Mouse (Mus musculus) left cerebral cortex, postnatal 14 days (tissue): ENCODE results near the gene Gtf2h1. TPM values are rescaled to one million over a fixed set of nuclear protein-coding genes. Genes with fewer than 3 reads are reported as not detected.
A peak's percentile ranks its signal among the peaks of the same experiment; 100 is the strongest.
"Not testable (repeated sequence)": the region's sequence is repeated elsewhere in the genome, so short reads cannot be mapped to it uniquely, and the experiment has no call there.

Experiments used
- DNase-seq, 2 experiments: peaks; one replicate each; pipeline ENCODE4 v3.0.0; 2021 to 2022; ENCODE audit warnings: low spot score in 2 of 2, mixed read lengths in 1 of 2
- intact Hi-C: fragments of 180-260 bp; cut with DNase I; formaldehyde crosslinking; loops from one replicate; pipeline ENCODE4 v1.15.1; 2025
- total RNA-seq, 2 experiments: library from RNA; stranded (reverse); gene quantifications; 2 replicates each; pipeline ENCODE4 v1.2.3; 2021

The Gtf2h1 gene
- total RNA-seq, 2 experiments from 2014 or later: 37.0 to 39.3 TPM

DNA sequence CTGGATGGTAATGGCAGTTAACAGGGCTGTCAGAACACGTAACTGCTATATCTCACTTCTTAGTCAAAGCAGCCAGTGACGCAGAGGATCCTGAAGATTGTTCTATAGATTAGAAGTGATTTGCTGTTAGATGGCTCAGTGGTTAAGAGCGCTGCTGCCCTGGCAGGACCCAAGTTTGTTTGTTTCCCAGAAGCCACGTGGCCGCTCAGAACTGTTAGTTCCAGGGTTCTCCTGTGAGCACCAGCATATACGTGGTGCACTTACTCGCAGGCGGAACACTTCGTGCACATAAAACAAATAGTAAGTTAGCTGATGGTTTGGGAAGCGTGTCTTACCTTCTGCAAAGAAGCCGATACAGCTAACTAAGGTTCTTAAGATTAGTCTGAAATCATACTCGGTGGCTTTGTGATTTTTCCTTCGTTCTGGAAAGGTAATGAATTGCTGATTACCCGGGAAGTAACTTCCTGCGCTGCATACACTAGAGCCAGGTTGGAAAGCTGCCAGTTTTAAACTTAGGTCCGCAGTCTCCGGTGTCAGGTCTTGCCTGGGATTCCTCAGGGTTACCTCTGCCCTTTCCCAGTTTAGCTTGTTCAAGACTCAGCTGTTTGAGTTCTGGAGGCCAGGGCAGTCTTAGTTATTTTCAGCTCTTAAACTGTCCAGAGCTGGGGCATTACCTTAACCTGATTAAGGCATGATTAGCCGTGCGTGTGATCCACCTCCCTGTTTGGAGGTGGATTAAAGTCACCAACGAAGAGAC is 31.3 kb downstream of the Gtf2h1 start:
- DNase-seq: no peak
- intact Hi-C loops: no loop called here

DNA sequence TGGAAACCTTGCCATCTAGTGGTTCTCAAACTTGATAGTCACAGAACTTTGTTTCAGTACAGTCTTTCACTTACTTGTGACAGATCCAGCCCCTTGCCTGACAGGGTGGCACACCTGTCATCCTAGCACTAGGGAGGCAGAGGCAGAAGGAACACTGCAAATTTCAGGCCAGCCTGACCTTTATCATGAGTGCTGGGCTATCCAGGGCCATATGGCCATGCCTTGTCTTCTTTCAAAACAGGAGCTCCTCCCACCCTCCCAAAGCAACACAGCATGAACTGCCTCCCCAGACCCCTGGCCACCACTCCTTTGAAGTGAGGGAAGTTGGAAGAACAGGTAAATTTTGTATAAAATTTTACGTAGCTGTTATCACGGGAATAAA is 31.9 kb downstream of the Gtf2h1 start:
- no peak for DNase-seq
- intact Hi-C loops: no loop called here

GRCm38 (mm10) chr7:46829911-46830310 is 34.0 kb downstream of the Gtf2h1 start:
- intact Hi-C loops: no loop called here
- no peak for DNase-seq

DNA sequence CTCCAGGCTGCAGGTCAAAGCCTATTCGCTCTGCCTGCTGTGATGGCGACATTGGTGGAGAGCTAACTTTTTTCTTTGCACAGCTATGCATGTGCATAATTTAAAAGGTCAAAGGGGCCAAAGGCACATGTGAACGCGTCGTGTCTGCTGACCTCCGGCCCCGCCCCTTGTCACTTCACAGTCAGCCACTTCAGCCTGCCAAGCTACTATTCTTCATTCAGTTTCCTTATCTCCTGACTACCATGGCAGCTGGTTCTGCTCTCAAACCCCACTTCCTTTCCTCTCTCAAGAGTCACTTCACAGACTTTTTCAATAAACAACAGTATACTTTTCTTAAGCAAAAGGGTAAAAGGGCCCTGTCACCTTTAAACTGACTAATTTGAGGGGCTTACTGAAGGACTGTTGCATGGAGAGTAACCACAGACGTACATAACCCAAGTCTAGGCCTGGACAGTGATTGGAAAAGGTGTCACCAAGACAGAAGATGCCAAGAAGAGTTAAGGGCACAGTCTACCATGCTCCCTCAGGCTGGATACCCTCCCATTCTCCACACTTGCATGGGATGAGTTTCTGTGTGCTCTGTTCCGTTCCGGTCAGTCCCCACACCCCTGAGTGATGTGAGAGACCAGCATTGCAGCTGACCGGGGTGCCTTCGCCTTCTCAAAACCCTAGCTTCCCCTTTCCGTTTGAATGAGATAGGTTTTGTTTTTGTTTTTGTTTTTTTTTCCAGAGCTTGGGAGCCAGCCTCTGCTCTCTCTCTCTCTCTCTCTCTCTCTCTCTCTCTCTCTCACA is 35.1 kb downstream of the Gtf2h1 start:
- intact Hi-C loops: no loop called here
- DNase-seq: no peak

DNA sequence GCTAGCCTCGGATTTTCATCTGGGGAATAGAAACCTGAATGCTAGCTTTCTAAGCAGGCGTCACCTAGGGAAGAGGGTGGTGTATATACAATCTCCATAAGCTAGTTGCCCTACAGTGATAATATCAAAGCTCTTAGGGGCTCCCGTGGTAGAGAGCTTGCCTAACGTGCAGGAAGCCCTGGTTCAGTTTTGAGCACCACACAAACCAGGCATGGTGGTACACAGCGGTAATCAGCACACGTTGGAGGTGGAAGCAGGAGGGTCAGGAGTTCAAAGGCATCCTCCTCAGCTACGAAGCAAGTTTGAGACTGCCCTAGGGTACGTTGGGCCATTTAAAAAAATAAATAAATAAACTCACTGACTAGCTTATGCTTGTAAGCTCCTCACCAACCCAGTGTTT is 35.8 kb downstream of the Gtf2h1 start:
- intact Hi-C loops: no loop called here
- DNase-seq: no peak

DNA sequence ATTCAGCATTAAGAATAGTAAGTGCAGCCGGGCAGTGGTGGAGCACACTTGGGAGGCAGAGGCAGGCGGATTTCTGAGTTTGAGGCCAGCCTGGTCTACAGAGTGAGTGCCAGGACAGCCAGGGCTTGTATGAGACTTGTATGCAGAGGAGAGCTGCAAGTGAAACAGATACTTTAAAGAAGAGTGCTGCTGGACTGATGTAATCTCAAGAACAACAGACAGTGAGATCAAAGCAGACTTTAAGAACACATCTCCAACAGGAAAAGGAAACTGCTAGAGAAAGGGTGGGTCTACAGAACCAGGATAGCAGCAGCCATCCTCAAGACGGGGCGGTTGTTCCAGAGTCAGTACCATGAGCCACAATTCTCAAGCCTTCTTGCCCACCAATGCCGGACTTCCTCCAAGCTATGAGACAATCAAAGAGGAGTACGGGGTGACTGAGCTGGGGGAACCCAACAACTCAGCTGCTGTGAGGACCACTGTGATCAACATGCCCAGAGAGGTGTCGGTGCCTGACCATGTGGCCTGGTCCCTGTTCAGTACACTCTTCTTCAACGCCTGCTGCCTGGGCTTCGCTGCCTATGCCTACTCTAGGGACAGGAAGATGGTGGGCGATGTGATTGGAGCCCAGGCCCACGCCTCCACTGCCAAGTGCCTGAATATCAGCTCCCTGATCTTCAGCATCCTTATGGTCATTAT is 36.4 kb downstream of the Gtf2h1 start:
- DNase-seq, intact Hi-C loops: not testable (repeated sequence)

GRCm38 (mm10) chr7:46833266-46833665 is 37.4 kb downstream of the Gtf2h1 start:
- intact Hi-C loops: no loop called here
- no peak for DNase-seq

DNA sequence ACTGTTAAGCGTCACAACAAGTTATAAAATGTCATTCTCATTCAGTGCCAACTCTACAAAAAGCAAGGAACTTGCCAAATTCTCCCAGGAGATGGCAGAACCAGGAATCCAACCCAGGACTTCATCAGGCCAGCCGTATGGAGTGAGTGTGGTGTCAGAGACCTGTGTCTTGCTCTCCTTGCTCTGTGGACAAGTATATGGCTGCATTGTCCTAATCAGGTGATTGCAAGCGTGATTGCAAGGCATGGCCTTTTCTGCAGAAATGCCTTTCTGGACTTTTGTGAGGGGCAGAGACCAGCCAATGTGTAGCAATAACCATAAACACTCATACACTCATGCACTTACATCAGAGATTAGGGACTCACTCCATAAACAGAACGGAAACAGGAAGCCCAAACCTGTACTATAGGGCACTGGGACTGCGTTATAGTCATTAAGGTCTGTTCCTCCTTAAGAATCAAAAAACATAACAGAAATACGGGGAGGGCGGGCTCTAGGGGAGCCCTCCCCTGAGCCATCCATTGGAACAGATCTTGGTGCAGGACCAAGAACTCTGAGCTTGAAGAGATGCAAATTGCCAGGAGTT is 37.9 kb downstream of the Gtf2h1 start:
- no peak for DNase-seq
- intact Hi-C loops: no loop called here

DNA sequence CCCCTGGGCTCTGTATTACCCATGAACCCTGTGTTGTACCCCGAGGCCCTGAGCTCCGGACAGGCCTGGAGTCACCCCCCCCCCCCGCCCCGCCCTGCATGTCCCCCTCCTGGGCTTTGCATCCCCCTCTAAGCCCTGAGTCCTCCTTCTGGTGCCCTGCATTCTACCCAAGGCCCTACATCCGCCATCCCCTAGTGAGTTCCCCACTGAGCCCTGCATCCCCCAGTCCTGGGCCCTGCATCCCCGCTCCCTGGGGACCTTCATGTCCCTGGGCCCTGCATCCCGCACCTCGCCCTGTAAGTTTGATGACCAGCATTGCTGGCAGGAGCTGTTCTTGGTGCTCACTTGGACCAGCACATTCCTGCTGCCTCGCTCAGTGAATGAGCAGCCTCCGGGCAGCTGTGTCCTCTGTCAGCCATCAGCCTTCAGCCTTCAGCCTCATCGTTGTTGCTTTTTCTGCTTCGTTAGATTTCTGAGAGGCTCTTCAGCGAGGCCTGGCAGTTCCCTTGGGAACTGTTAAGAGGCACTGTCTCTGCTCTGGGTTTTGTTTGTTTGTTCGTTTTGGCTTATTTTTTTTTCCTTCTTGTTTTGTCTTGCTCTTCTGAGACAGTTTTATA is 39.2 kb downstream of the Gtf2h1 start:
- no peak for DNase-seq
- intact Hi-C loops: no loop called here

GRCm38 (mm10) chr7:46836357-46836756 is 40.5 kb downstream of the Gtf2h1 start:
- intact Hi-C loops: no loop called here

DNA sequence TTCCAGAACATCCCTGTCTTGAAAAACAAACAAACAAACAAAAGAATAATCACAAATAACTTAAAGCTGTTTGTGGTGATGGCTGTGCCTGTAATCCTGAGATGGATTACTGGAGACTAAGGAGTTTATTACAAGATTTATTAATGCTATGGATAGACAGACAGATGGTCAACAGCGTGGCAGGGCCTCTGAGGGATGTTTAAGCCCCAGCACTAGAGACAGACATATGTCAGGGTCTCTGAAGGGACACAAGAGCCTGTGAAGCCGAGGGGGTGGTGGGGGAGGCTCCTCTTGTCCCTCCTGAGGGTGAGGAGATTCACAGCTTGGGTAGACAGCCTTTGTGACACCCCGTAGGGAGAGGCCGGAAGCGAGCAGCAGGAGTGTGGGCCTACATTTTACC is 41.2 kb downstream of the Gtf2h1 start:
- no peak for DNase-seq
- intact Hi-C loops: no loop called here

More at GRCm38 (mm10) chr7:46836357-46836756, 40.5 kb downstream of the Gtf2h1 start:
- no peak for DNase-seq

DNA sequence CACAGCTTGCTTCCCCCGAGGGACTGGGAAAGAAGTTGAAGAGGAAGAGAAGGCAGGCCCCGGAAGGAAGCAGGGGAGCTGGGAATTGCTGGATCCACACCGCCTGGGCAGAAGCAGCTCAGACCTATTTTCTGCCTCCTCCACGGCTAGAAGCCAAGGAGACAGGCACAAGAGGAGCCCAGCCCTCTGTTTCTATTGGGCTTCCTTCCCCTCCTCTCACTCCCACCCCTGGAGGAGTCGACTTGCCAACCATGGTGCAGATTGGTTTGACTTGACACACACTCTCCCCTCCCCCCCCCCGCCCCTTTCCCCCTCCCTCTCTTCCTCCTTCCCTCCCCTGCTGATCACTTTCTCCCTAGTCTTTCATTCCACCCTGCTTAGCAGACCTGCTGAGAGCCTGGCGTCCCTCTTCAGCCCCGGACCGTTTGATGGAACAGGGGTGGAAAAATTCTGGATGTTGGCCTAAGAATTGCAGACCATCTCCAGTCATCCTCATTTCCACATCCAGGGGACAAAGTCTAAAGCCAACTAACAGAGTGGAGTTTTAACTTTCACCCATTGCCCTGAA is 42.3 kb downstream of the Gtf2h1 start:
- intact Hi-C loops: no loop called here

DNA sequence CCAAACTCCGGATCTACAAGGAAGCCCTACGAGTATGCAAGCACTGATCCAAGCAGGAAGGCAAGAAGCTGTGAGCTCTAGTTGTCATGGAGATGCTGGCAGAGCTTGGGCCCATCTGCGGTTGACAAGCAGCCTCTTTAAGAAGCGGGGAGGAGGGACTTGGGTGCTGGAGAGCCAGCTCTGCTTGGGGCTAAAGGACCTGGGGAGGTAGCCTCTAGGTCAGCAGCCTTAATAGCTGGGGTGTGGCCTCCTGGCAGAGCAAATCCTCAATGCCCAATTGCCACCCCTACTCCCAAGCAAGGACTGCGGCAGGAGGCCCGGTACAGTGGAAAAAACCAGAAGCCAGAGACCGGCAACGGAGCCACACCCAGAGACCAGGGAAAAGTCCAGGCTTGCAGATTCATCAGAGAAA is 43.0 kb downstream of the Gtf2h1 start:
- DNase-seq: peak; percentile 83 to 93
- intact Hi-C loops: no loop called here

More for the DNA sequence above, 42.3 kb downstream of the Gtf2h1 start:
- peak; percentile 49 to 54 for DNase-seq

DNA sequence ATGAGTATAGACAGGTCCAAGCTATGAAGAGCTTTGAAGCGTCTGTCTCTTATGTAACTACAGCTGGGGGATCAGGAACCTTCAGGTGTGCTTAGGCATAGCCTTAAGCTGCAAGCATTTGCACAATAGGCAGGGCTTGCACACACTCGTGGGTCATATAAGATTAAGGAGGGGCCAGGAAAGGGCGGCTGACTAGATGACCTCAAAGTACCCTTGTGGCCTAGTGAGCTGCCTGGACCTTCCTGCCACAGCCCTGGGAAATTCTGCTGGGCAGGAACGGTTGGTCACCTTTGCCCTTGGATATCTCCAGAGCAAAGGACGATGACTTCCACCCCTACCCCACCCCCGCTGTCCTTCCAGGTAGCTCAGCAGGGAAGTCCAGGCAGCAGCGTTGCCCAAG is 43.5 kb downstream of the Gtf2h1 start:
- DNase-seq: no peak
- intact Hi-C loops: no loop called here

DNA sequence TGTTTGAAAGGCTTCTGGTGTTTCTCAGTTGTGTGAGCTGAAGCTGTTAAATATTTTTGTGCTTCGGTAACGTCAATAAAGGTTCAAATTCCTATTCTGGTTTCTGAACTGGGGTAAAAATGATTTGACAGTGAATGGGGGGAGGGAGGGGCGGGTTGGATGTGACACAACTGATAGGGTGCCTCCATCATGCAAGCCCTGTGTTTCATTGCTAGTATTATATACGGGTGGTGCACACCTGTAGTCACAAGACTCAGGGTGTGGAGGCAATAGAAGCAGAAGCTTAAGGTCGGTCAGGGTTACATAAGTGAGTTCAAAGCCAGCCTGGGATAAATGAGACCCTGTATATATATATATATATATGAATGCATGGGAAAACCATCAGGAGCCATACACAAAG is 44.0 kb downstream of the Gtf2h1 start:
- intact Hi-C loops: no loop called here

DNA sequence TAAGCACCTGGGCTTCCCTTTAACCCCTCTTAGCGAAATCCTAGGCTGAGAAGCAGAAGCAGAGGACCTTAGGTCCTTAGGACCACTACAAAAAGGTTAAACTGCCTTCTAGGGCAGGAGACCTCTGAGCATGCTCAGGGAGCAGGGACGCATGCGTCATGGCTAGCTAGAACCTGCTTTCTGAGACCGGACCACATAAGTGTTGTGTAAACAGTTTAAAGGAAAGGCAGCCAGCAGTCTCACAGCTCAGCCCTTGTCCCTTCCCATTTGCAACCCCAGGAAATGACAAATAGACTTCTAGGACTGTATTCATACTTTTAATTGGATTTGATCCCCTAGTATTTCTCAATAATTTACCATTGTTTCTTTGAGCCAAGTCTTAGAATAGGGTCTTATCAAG is 44.4 kb downstream of the Gtf2h1 start:
- intact Hi-C loops: no loop called here
- DNase-seq: no peak

More for the DNA sequence above, 44.0 kb downstream of the Gtf2h1 start:
- no peak for DNase-seq

DNA sequence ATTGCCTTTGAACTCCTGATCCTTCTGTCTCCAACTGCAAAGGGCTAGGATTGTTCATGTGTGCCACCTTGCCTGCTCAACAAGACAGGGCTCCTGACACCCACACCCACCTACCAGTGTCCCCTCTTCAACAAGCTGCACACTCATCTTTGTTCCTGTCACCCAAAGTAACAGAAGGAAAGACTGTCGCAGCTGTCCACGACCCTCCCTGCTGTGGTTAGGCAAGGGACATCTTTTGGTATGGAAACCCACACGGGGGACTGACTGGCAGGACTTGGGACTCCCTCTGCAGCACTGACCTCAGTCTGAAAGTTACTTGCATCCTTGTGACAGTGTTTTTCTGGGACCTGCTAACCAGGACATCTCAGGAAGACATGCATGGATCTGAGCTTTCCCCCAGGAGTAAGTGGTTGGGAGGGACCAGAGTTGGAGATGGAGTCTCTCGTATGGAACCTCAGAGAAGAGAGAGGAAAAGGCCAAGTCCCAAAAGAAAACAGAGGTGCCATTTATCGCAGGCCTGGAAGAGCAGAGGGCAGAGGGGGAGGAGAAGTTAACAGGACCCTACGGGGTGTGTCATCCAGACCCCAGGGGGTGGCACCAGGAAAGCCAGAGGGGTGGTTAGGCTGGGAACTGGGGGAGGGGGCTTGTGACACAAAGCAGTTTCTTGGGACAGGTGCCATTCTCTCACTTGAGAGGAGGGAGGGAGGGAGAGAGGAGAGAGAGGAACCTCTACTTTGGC is 45.1 kb downstream of the Gtf2h1 start, which contains the start of gene Ldha:
Gene Ldha, plus strand, starts transcription at position 689 of the 739 bp plus-strand sequence.
- intact Hi-C loops: no loop called here
- DNase-seq: no peak

DNA sequence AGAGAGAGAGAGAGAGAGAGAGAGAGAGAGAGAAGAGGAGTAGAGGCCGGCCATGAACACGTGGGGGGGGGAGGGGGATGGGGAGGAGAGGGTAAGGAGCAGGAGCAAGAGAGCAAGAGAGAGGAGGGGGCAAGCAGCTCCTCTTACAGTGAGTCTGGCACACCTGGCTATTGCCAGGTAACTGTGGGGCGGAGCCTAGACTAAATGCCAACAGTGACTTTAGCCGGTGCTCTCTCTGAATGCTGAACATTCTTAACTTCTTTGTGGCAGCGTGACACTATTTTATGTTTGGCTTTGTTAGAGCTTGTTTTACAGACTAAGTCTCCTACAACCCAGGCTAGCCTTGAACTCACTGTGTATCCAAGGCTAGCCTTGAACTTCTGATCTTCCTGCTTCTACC is 46.4 kb downstream of the Gtf2h1 start:
- DNase-seq: no peak
- intact Hi-C loops: no loop called here
